Mouse (Mus musculus): Measurements from ENCODE around the gene Fetub. TPM values are rescaled to one million over a fixed set of nuclear protein-coding genes. Genes with fewer than 3 reads are reported as not detected.

Gene Fetub
- total and polyA plus RNA-seq, 2 experiments: 107 to 419 TPM

- Histone ChIP-seq H3K9ac (ENCODE audit: low read depth, low read length) (peak overlapping the region; percentile 75), H3K4me3 (ENCODE audit: insufficient read depth, low read depth, low read length) (peak overlapping the region; percentile 58), H3K79me2 (ENCODE audit: control insufficient read depth, insufficient read depth, low read length) (no peaks in the 10 kb centered on the region), H3K27ac (replicated peaks; ENCODE audit: insufficient read depth, low read depth, low read length) (peak overlapping the region; percentile 60), H3K4me1 (ENCODE audit: control insufficient read depth, insufficient read depth, low read length) (peaks cover 26% of the 10 kb centered on the region), H3K27me3 (ENCODE audit: control insufficient read depth, insufficient read depth, low read length) (no peaks in the 10 kb centered on the region), H3K36me3 (ENCODE audit: control insufficient read depth, insufficient read depth, low read length) (peaks cover 34% of the 10 kb centered on the region)
- TF ChIP-seq POLR2A (IDR thresholded peaks at IDR 0.05; ENCODE audit: extremely low read depth, insufficient read depth, low read length): peak; percentile 88
- peak; percentile 19; the same call in 1 of the 2 replicates for TF ChIP-seq CTCF (IDR thresholded peaks at IDR 0.05; ENCODE audit: low read depth, low read length)
- peak; percentile 70 for DNase-seq (ENCODE audit: extremely low read depth, low read depth, low spot score)
- WGBS: 21% methylated on average over 8 of the region's 8 CpGs
Observed at GRCm38 (mm10) chr16:22894095-22894494, 24.0 kb upstream of the Fetub start.

- H3K4me3 ChIP-seq (ENCODE audit: insufficient read depth, low read depth, low read length): no peak overlapping the region
- TF ChIP-seq CTCF (IDR thresholded peaks at IDR 0.05; ENCODE audit: low read depth, low read length): no peak
- 0 out of 2 replicates have a peak, but pooled peaks have one; percentile 9 for TF ChIP-seq POLR2A (IDR thresholded peaks at IDR 0.05; ENCODE audit: extremely low read depth, insufficient read depth, low read length)
- peak overlapping the region; percentile 36 for H3K9ac ChIP-seq (ENCODE audit: low read depth, low read length)
- peak; percentile 77 for DNase-seq (ENCODE audit: extremely low read depth, low read depth, low spot score)
- H3K36me3 ChIP-seq (ENCODE audit: control insufficient read depth, insufficient read depth, low read length): peaks cover 34% of the 10 kb centered on the region
- no peaks in the 10 kb centered on the region for H3K79me2 ChIP-seq (ENCODE audit: control insufficient read depth, insufficient read depth, low read length)
- 8% methylated on average over 2 of the region's 2 CpGs for WGBS
- H3K27ac ChIP-seq (replicated peaks; ENCODE audit: insufficient read depth, low read depth, low read length): peak overlapping the region; percentile 60
- H3K27me3 ChIP-seq (ENCODE audit: control insufficient read depth, insufficient read depth, low read length): no peaks in the 10 kb centered on the region
- H3K4me1 ChIP-seq (ENCODE audit: control insufficient read depth, insufficient read depth, low read length): peaks cover 21% of the 10 kb centered on the region
Observed at GRCm38 (mm10) chr16:22896618-22897017, 21.5 kb upstream of the Fetub start.

- H3K27me3 ChIP-seq (ENCODE audit: control insufficient read depth, insufficient read depth, low read length): no peaks in the 10 kb centered on the region
- TF ChIP-seq CTCF (IDR thresholded peaks at IDR 0.05; ENCODE audit: low read depth, low read length) (no peak), POLR2A (IDR thresholded peaks at IDR 0.05; ENCODE audit: extremely low read depth, insufficient read depth, low read length) (peak; percentile 46; the same call in 1 of the 2 replicates)
Observed at GRCm38 (mm10) chr16:22899346-22899745, 18.8 kb upstream of the Fetub start.

GRCm38 (mm10) chr16:22899866-22900570, 18.1 kb upstream of the Fetub start:
- peaks cover 23% of the 10 kb centered on the region for H3K4me1 ChIP-seq (ENCODE audit: control insufficient read depth, insufficient read depth, low read length)
- no peak overlapping the region for H3K4me3 ChIP-seq (ENCODE audit: insufficient read depth, low read depth, low read length)
- peak; percentile 98 for DNase-seq (ENCODE audit: extremely low read depth, low read depth, low spot score)
- H3K79me2 ChIP-seq (ENCODE audit: control insufficient read depth, insufficient read depth, low read length): no peaks in the 10 kb centered on the region
- peaks cover 22% of the 10 kb centered on the region for H3K36me3 ChIP-seq (ENCODE audit: control insufficient read depth, insufficient read depth, low read length)
- H3K27me3 ChIP-seq (ENCODE audit: control insufficient read depth, insufficient read depth, low read length): no peaks in the 10 kb centered on the region
- TF ChIP-seq CTCF (IDR thresholded peaks at IDR 0.05; ENCODE audit: low read depth, low read length) (no peak), POLR2A (IDR thresholded peaks at IDR 0.05; ENCODE audit: extremely low read depth, insufficient read depth, low read length) (0 out of 2 replicates have a peak, but pooled peaks have one; percentile 12)
- peak overlapping the region; percentile 25; the same call in 1 of the 2 replicates for H3K9ac ChIP-seq (ENCODE audit: low read depth, low read length)
- peak overlapping the region; percentile 89 for H3K27ac ChIP-seq (replicated peaks; ENCODE audit: insufficient read depth, low read depth, low read length)
- WGBS: 17% methylated on average over 10 of the region's 10 CpGs

More at GRCm38 (mm10) chr16:22899346-22899745, 18.8 kb upstream of the Fetub start:
- H3K4me3 ChIP-seq (ENCODE audit: insufficient read depth, low read depth, low read length): no peak overlapping the region
- H3K27ac ChIP-seq (replicated peaks; ENCODE audit: insufficient read depth, low read depth, low read length): peak overlapping the region; percentile 89
- H3K79me2 ChIP-seq (ENCODE audit: control insufficient read depth, insufficient read depth, low read length): no peaks in the 10 kb centered on the region
- peaks cover 23% of the 10 kb centered on the region for H3K4me1 ChIP-seq (ENCODE audit: control insufficient read depth, insufficient read depth, low read length)
- WGBS: 12% methylated on average over 5 of the region's 5 CpGs
- no peak overlapping the region for H3K9ac ChIP-seq (ENCODE audit: low read depth, low read length)
- DNase-seq (ENCODE audit: extremely low read depth, low read depth, low spot score): peak; percentile 89
- peaks cover 27% of the 10 kb centered on the region for H3K36me3 ChIP-seq (ENCODE audit: control insufficient read depth, insufficient read depth, low read length)

GRCm38 (mm10) chr16:22901326-22901725, 16.8 kb upstream of the Fetub start:
- Histone ChIP-seq H3K4me1 (ENCODE audit: control insufficient read depth, insufficient read depth, low read length) (peaks cover 13% of the 10 kb centered on the region), H3K79me2 (ENCODE audit: control insufficient read depth, insufficient read depth, low read length) (no peaks in the 10 kb centered on the region), H3K27me3 (ENCODE audit: control insufficient read depth, insufficient read depth, low read length) (no peaks in the 10 kb centered on the region), H3K27ac (replicated peaks; ENCODE audit: insufficient read depth, low read depth, low read length) (peak overlapping the region; percentile 89), H3K9ac (ENCODE audit: low read depth, low read length) (peak overlapping the region; percentile 55), H3K36me3 (ENCODE audit: control insufficient read depth, insufficient read depth, low read length) (peaks cover 11% of the 10 kb centered on the region), H3K4me3 (ENCODE audit: insufficient read depth, low read depth, low read length) (no peak overlapping the region)
- WGBS: 16% methylated on average over 3 of the region's 3 CpGs
- peak; percentile 89 for DNase-seq (ENCODE audit: extremely low read depth, low read depth, low spot score)
- TF ChIP-seq POLR2A (IDR thresholded peaks at IDR 0.05; ENCODE audit: extremely low read depth, insufficient read depth, low read length) (no peak), CTCF (IDR thresholded peaks at IDR 0.05; ENCODE audit: low read depth, low read length) (no peak)

- H3K4me1 ChIP-seq (ENCODE audit: control insufficient read depth, insufficient read depth, low read length): no peaks in the 10 kb centered on the region
- TF ChIP-seq CTCF (IDR thresholded peaks at IDR 0.05; ENCODE audit: low read depth, low read length) (no peak), POLR2A (IDR thresholded peaks at IDR 0.05; ENCODE audit: extremely low read depth, insufficient read depth, low read length) (no peak)
- H3K9ac ChIP-seq (ENCODE audit: low read depth, low read length): no peak overlapping the region
- no peak overlapping the region for H3K27ac ChIP-seq (replicated peaks; ENCODE audit: insufficient read depth, low read depth, low read length)
- no peak overlapping the region for H3K4me3 ChIP-seq (ENCODE audit: insufficient read depth, low read depth, low read length)
- H3K36me3 ChIP-seq (ENCODE audit: control insufficient read depth, insufficient read depth, low read length): no peaks in the 10 kb centered on the region
- no peaks in the 10 kb centered on the region for H3K27me3 ChIP-seq (ENCODE audit: control insufficient read depth, insufficient read depth, low read length)
- DNase-seq (ENCODE audit: extremely low read depth, low read depth, low spot score): peak; percentile 51
- H3K79me2 ChIP-seq (ENCODE audit: control insufficient read depth, insufficient read depth, low read length): no peaks in the 10 kb centered on the region
- WGBS: 46% methylated on average over 6 of the region's 6 CpGs
Observed at GRCm38 (mm10) chr16:22909290-22909689, 8.8 kb upstream of the Fetub start.
